Mouse (Mus musculus): ENCODE results near the gene Tfcp2l1. TPM values are rescaled to one million over a fixed set of nuclear protein-coding genes. Genes with fewer than 3 reads are reported as not detected.

Tfcp2l1 gene
- polyA plus RNA-seq, 1 experiment from 2014 or later, result 0.43 TPM

GRCm38 (mm10) chr1:118716225-118716624, 88.5 kb downstream of the Tfcp2l1 start:
- Histone ChIP-seq H3K27ac (replicated peaks) (no peak overlapping the region), H3K9ac (replicated peaks) (no peak overlapping the region), H3K4me2 (replicated peaks) (no peak overlapping the region), H3K9me3 (no peaks in the 10 kb centered on the region), H3K4me3 (no peak overlapping the region), H3K27me3 (no peaks in the 10 kb centered on the region), H3K4me1 (no peaks in the 10 kb centered on the region), H3K36me3 (no peaks in the 10 kb centered on the region)
- 36% methylated on average over 1 of the region's 1 CpGs for WGBS
- ATAC-seq (ENCODE audit: low FRiP score, low read depth), result no peak

DNA sequence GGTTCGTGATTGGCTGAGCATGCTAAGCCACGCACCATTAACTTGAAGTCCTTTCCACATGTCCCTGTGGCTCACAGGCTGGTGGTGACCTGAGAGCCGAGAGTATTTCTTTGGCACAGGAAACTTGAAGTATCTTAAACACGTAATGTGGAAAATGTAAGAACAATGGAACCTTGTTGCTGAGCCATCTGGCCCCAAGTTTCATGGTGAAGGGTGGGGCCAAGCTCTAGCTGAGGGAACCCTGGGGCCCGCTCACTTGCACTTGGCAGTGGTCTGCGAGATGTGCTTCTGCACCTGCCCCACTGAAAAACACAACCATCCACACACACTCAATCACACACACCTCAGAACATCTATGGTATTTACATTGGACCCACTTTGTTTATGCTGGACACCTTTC, 90.3 kb downstream of the Tfcp2l1 start:
- H3K27ac ChIP-seq (replicated peaks), result no peak overlapping the region
- no peak overlapping the region for H3K4me2 ChIP-seq (replicated peaks)
- no peak for ATAC-seq (ENCODE audit: low FRiP score, low read depth)
- no peaks in the 10 kb centered on the region for H3K4me1 ChIP-seq
- H3K9me3 ChIP-seq, result no peaks in the 10 kb centered on the region
- 85% methylated on average over 6 of the region's 6 CpGs for WGBS
- H3K9ac ChIP-seq (replicated peaks), result no peak overlapping the region
- no peak overlapping the region for H3K4me3 ChIP-seq
- no peaks in the 10 kb centered on the region for H3K27me3 ChIP-seq
- no peaks in the 10 kb centered on the region for H3K36me3 ChIP-seq

DNA sequence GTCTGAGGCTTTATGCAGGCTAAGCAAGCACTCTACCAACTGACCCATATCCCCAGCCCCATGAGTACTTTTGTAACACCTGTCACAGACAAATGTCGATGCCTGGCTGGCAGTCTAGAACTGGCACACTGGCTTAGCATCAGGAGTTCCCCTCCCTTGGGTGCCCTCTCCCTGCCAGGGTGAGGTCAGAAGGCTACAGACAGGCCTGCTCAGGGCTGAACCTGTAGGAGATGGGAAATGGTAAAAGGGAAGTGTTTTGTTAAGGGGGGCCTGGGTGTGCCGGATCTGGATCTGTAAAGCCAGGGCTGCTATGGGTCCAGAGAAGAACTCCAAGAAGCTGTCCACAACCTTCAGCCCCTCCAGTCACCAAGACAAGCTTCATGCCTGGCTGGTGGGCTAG, 92.0 kb downstream of the Tfcp2l1 start:
- no peaks in the 10 kb centered on the region for H3K9me3 ChIP-seq
- WGBS, result 88% methylated on average over 2 of the region's 2 CpGs
- no peak overlapping the region for H3K27ac ChIP-seq (replicated peaks)
- H3K9ac ChIP-seq (replicated peaks), result no peak overlapping the region
- no peak overlapping the region for H3K4me3 ChIP-seq
- ATAC-seq (ENCODE audit: low FRiP score, low read depth), result no peak
- no peaks in the 10 kb centered on the region for H3K4me1 ChIP-seq
- no peaks in the 10 kb centered on the region for H3K27me3 ChIP-seq
- no peaks in the 10 kb centered on the region for H3K36me3 ChIP-seq
- H3K4me2 ChIP-seq (replicated peaks), result no peak overlapping the region

GRCm38 (mm10) chr1:118720474-118721095, 92.8 kb downstream of the Tfcp2l1 start:
- Histone ChIP-seq H3K9me3 (no peaks in the 10 kb centered on the region), H3K27ac (replicated peaks) (no peak overlapping the region), H3K27me3 (no peaks in the 10 kb centered on the region), H3K4me1 (no peaks in the 10 kb centered on the region), H3K9ac (replicated peaks) (no peak overlapping the region), H3K4me3 (no peak overlapping the region), H3K36me3 (no peaks in the 10 kb centered on the region), H3K4me2 (replicated peaks) (no peak overlapping the region)
- no peak for ATAC-seq (ENCODE audit: low FRiP score, low read depth)
- WGBS, result 60% methylated on average over 8 of the region's 8 CpGs

- no peak for ATAC-seq (ENCODE audit: low FRiP score, low read depth)
- no peak overlapping the region for H3K4me3 ChIP-seq
- no peak overlapping the region for H3K4me2 ChIP-seq (replicated peaks)
- no peak overlapping the region for H3K27ac ChIP-seq (replicated peaks)
- H3K4me1 ChIP-seq, result no peaks in the 10 kb centered on the region
- H3K27me3 ChIP-seq, result no peaks in the 10 kb centered on the region
- H3K9me3 ChIP-seq, result no peaks in the 10 kb centered on the region
- H3K9ac ChIP-seq (replicated peaks), result no peak overlapping the region
- WGBS, result 86% methylated on average over 4 of the region's 4 CpGs
- H3K36me3 ChIP-seq, result no peaks in the 10 kb centered on the region
These were observed 99.3 kb downstream of the Tfcp2l1 start for GRCm38 (mm10) chr1:118727075-118727474.

- H3K36me3 ChIP-seq, result no peaks in the 10 kb centered on the region
- ATAC-seq (ENCODE audit: low FRiP score, low read depth), result no peak
- H3K4me1 ChIP-seq, result no peaks in the 10 kb centered on the region
- no peaks in the 10 kb centered on the region for H3K27me3 ChIP-seq
- H3K9ac ChIP-seq (replicated peaks), result no peak overlapping the region
- no peaks in the 10 kb centered on the region for H3K9me3 ChIP-seq
- no peak overlapping the region for H3K27ac ChIP-seq (replicated peaks)
- H3K4me3 ChIP-seq, result no peak overlapping the region
- no peak overlapping the region for H3K4me2 ChIP-seq (replicated peaks)
These were observed 101.1 kb downstream of the Tfcp2l1 start for GRCm38 (mm10) chr1:118728796-118729195.

Other genes with a start within 250 kb of the Tfcp2l1 start
- 139 and 156 TPM in 2 replicates for gene Clasp1, start 238.9 kb upstream of the Tfcp2l1 start, polyA plus RNA-seq (2016; fragmentation: Nextera tagmentation; extraction: Ambion mirVana)